Mouse (Mus musculus) gastrocnemius, adult 18-20 months (tissue): ENCODE data around the gene Psmc6. TPM values are rescaled to one million over a fixed set of nuclear protein-coding genes. Genes with fewer than 3 reads are reported as not detected.

Experiments used
- DNase-seq: peaks from one replicate; pipeline ENCODE4 v3.0.0; 2021; ENCODE audit warnings: low spot score
- long read RNA-seq, 2 experiments: library from polyadenylated mRNA; stranded (forward); transcript quantifications; one replicate each; pipeline ENCODE4 v2.0.0; 2021
- total RNA-seq, 2 experiments: library from RNA; stranded (reverse); gene quantifications; 2 replicates each; pipeline ENCODE4 v1.2.3; 2021

Psmc6 gene
- 100 to 1,000 TPM in 1 of 2 experiments, 10 to 100 TPM in 1; 93.0 to 100 TPM for total RNA-seq
- long read RNA-seq, experiment 1, transcript Psmc6-201 (14 exons, 2,234 nt): major isoform, 121 of 135 reads
- long read RNA-seq, experiment 1, partial matches to known transcripts: 5 of 135 reads
- long read RNA-seq, experiment 1, other reads (novel, unspliced or antisense): 9 of 135 reads
- long read RNA-seq, experiment 2, transcript Psmc6-201 (14 exons, 2,234 nt): major isoform, 119 of 126 reads
- long read RNA-seq, experiment 2, partial matches to known transcripts: 3 of 126 reads
- long read RNA-seq, experiment 2, other reads (novel, unspliced or antisense): 4 of 126 reads

DNA sequence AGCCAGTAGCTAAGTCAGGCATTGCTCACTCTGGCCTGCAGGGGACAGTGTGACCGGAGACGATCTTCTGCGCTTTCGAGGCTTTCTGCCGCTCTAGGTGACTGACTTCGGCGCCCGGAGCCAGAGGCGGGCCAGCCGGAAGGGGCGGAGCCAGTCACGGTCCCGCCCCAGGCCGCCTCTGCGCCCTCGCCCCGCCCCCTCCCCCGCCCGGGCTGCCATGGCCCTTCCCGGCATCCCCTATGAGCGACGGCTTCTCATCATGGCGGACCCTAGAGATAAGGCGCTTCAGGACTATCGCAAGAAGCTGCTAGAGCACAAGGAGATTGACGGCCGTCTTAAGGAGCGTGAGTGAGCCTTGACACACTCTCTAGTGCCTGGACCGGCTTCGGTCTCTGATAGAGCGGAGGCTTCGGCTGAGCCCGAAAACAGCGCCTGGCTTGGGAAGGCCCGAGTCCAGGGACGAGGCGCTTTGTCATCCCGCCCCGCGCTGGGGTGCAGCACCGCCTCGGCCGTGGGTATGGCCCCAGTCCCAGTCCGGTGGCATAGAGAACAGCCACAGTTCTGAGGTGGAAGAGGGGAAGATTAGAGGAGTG lies at the start of gene Psmc6:
TSS of gene Psmc6 (plus strand) at position 200 of the 593 bp plus-strand sequence.
- peak; percentile 91 for DNase-seq

DNA sequence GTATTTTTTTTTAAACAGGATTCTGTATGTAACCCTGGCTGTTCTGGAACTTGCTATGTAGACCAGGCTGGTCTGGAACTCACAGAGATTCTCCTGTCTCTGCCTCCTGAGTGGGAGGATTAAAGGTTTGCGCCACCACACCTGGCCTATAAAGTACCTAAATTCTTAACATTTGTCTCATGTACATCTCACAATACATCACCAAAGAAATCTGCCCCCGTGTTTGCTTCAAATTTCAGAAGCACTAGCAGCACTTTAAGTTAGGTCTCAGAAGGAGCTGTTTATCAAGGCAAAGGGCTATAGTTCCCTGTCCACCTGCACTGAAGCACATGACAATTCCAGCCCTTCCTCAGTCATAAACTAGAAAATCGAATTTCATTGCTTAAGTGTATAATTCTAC lies 47.5 kb upstream of the Psmc6 start:
- no peak for DNase-seq

DNA sequence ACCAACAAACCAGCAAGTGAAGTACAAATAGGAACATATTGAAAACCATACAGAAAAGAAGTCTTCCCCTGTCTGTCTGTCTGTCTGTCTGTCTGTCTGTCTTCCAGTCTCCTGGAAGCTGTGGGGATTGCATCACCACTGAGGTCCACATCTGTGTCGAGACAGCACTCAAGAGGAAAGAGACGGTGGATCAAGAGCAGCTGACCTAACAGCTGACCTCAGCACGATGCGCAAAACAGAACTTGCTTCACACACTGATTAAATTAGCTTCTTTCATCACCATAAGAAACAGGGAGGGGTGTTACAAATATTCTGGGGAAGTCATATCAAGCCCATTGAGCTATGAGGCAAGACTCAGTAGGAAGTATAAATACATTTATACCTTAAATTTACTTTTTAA lies 38.0 kb upstream of the Psmc6 start:
- no peak for DNase-seq

DNA sequence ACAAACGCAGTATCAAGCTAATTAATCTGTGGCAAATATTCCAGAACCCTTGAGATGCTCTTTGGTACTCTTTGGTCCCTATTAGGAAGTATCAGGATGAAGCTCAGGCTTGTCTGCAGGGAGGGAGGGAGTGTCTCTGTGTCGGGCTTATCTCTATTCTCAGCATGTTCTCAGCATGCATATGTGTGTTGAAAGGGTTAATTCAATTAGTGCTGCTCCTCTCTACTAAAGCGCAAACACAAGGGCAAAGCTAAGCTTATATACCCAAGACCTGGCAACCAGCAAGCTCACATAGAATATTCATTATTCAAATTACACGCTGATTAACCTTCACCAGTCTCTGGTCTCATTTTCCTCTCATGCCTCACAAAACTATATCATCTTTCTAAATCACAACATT lies 25.6 kb upstream of the Psmc6 start:
- no peak for DNase-seq

DNA sequence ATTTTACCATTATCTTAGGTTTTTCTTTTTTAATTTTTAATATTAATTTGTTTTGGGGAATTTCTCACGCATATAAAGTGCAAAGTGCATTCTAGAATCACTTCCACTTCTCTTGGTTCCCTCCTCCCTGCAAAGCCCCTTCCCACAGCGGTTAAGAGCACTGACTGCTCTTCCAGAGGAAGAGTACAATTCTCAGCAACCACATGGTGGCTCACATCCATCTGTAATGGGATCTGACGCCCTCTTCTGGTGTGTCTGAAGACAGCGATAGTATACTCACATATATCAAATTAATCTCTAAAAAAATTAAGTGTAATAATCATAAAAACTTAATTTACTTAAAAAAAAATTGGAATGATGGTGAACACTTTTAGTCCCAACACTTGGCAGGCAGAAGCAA lies 25.2 kb upstream of the Psmc6 start:
- DNase-seq: no peak

DNA sequence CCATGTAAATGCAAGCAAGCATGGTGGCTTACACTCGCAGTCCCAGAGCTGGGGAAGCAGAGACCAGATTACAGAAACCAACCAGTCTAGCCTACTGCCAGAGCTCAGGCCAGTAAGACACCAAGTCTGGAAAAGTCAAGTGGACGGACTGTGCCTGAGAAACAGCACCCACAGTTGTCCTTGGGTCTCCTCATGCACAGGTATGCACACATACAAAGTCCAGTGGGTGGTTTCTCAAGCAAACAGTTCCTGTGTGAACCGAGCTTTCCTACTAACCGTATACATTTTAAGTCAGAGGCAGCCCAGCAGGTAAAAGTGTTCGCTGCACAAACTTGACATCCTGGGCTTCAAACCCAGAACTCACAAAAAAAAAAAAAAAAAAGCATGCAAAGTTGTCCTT lies 23.7 kb upstream of the Psmc6 start:
- DNase-seq: no peak

DNA sequence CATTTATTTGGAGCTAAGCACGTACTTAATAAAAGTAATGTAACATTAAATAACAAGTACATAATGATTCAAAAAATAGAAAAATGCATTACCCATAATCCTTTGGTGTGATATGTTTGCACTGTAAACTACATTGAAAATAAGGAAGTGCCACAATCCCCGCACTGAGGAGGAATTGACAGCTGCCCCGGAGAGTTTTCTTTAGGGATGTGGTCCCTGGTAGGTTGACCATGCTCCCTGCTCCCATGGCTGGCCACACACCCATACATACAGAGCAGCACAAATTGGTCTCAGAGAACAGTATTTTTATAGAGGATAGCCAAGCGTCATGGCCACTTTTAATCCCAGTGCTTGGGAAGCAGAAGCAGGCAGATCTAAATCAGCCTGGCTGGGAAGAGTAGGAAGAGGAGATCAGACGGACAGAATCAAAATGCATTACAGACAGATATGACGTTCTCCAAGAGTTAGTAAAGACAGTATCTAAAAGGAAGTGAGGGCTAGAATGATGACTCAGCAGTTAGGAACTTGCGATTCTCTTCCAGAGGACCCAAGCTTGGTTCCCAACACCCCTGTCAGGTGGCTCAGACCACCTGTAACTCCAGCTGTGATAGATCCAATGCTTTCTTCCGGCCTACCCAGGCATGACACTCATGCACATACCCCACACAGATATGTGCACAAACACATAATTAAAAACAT lies 21.8 kb upstream of the Psmc6 start:
- DNase-seq: no peak

DNA sequence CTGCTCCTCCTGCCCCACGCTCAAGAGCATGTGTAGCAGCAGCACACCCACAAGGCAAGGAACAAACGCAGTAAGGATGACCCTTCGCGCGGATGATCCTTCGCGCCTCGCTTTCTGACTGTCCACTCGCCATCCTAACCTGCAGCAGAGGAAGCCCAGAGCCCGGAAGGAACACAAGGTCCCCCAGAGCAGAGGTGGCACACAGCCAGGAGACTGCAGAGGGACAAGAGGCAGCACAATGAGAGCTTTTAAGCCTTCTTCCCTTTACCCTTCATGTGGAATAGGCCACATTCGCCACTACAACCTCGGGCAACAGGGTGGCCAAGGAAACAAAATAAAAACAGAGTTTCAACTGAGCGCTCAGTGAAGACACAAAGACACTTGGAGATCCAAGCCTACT lies 19.9 kb upstream of the Psmc6 start:
- DNase-seq: no peak

DNA sequence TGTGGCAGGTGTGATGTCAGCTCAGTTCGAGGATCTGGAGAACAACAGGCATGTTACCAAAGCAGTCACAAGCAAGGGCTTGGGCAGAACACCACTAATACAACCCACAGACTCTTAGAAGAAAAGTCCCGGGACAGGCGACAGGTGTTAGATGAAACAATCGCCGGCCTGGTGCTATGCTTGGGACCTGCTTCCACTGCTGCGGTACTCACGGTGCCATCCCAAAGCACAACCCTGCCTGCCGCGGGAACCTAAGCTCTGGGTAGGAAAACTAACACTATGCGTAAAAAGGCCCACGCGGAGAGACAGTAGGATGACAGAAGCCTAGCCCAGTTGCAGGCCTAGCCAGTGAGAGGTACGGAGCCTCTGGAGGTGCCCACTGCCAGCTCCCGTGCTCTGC lies 19.5 kb upstream of the Psmc6 start:
- DNase-seq: no peak

DNA sequence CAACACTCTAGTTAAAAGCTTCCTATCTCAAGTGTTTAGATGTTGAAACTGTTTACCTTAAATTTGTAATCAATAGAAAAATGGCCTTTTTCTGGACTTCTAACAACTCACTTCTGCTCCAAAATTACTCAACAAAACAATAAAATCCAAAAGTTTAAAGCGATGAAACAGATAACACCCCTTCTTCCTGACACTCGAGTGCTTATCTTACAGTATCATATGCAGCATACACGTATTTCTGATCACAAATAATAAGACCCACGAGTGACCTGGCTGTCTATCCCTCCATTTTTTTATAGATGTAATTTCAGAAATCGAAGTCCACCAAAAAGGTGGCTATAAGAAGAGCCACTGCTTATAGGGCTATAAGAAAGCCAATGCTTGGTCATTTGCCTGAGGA lies 12.7 kb upstream of the Psmc6 start:
- no peak for DNase-seq

DNA sequence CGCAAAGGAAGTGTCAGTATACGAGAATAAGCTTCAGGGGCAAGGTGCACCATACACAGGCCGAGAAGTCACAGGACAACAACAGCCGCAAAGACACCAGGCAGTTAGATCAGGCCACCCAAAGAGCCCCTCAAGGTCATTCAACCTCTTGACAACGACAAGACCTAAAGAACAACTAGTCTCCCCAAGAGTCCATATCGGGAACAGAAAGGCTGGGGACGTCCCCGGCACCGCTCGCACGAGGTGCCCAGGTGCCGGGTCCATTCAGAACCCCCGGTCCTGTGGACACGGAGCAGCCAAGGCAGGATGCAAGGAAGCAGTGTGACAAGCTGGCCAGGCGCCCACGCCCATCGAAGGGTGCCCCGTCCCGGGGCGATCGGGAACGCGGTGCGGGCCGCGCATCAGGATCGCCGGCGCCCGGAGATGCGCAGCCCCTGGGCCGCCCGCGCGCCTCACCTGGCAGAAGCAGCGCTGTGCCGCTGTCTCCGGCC lies 11.6 kb upstream of the Psmc6 start:
- no peak for DNase-seq

DNA sequence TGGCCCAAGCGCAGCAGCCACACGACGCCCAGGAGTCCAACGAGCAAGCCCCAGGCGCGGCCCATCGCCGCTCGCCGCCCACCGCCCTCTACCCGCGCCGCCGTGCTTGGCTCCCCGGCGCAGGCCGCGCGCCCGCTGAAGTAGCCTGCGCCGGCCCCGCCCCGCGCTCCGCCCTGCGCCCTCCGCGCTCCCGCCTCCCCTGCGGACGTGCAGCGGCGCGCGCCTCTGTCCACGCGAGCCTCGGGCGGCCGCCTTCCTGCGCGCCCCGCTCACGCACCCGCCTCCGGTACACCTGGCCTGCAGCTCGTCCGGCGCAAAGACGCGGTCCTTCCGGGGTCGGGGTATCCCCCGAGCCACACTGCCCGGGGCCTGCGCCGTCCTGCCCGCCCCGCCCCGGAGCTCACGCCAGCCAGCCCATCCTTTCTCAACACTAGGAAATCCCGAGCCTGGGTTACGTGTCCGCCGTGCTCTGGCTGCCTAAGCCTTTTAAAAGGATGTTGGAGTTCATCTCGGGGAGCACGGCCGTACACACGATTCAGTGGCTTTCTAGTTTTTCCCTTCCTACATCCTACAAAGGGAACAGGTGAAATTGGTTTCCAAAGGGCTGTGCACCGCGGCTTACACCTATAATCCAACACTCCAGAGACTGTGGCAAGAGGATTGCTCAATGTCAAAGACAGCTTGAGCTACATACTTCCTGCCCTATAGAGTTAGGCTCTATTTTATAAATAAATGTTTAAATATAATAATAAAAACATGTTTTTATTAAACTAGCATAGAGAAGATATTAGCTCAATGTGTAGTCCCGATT lies 11.0 kb upstream of the Psmc6 start, which contains the start of gene Ero1l:
TSS of gene Ero1l (minus strand) at position 346 of the 811 bp plus-strand sequence.
- peak; percentile 67 for DNase-seq

DNA sequence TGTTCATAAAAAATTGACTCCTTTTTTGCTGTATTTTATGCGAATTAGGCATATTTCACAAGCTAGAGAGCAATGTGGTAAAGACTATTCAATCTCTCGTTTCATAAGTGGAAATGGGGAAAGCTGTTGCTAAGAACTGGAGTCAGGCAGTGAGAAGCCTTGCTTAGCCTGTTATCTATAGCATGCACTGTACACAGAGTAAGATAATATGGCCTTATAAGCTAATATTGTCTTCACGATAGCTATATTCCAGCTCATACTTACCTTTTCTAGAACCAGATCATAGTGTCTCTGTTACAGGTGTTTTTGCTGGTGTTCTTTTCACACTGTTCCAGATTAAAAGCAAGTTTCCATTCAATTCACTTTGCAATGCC lies 10.4 kb upstream of the Psmc6 start:
- DNase-seq: no peak

DNA sequence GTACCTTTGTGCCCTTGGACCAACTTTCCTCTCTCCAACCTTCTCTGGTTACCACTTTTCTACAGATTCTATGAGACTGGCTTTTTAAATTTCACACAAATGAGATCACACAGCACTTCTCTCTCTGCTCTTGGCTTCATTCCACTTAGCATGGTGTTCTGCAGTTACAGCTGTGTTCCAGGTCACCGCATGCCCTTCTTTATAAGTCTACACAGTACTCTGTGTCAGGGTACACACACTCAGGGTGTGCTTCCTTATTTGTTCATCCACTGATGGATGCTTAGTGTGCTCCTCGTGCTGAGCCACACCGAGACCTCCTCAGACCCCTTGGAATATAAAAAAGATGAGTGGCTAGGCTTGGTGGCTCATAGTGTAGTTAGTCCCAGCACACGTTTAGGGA lies 9.5 kb upstream of the Psmc6 start:
- DNase-seq: no peak

DNA sequence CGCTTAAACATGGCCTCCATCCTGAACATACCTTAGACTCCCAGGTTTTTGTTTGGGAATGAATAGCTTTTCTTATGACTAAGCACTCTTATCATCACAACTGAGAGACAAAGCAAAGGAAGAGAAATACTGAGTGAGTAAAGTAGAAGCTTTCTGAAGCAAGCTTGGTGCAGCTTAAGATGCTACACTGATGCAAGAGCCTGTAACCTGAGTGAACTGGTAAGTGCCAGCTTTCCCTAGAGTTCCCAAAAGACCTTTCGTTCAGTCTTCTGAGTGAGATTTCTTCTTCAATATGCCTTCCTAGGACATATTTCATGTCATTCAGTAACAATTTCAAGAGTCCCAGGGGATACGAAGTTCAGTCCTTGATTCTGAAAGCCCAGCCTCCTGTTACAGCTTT lies 8.5 kb upstream of the Psmc6 start:
- no peak for DNase-seq

DNA sequence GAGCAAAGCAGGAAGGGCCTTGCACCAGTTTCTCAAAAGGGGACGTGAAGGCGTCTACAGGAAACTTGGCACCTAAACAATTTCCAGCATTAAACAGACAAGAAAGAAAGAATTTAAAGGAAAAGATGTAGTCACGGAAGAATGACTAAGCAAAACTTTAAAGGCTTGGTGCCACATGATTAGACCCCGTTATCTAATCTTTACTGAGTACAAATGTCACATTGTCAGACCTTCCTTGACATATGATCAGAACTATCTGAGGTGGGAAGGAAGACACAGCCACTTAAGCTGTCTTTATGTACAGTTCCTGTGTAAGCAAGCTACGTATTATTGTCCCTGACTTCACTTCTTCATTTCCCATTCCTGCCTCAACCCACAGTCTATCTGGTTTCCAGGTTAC lies 8.0 kb upstream of the Psmc6 start:
- no peak for DNase-seq

DNA sequence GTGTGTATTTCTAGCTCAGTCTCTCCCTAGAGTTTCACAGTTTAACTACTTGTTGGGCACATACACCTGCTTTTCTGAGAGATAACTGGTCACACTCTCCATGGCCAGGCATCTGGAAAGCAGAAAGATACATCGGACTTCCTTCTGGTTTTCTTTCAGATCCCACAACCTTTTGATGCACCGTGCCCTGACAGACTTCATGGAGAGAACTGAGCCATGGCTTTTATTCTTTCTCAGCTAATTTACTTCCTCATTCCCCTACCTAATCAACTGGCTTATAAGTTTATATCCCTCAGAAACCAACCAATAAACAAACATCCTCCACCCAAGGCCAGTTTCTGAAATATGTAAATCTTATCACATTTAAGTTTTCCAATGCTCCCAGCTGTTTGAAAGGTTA lies 7.1 kb upstream of the Psmc6 start:
- no peak for DNase-seq

DNA sequence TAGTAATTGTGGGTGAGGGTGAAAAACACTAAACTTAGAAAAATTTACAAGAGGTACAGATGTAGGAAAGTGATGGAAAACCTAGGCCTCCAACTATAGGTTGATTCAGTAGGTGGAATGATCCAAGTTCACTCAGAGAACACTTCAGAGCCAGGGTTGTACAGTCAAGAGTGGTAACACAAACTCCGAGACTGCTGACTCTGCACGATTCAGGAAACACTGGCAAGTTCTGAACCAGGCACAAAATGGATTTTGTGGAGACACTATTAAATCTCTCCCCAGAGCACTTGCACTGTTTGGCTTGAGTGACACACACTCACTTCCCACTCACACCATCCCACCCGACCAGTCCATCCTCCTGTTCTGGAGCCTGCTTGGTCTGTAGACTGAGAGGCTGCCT lies 6.3 kb upstream of the Psmc6 start:
- DNase-seq: no peak

DNA sequence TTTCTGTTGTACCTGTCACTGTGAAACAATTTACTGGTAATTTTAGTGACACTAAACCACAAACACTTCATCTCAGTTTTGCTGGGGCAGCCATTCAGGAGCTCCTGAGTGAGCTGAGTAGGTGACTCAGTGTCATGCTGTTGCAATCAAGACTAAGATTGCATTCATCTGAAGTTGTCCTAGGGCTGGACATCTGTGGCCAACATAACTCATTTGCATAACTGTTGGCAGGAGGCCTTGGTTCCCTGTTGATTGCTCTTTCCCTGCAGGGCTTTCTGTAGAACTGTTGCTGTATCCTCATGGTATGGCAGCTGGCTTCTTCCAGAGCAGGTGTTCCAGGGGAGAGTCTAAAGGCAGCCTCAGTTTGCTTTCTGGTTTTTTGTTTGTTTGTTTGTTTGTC lies 4.1 kb upstream of the Psmc6 start:
- DNase-seq: no peak

DNA sequence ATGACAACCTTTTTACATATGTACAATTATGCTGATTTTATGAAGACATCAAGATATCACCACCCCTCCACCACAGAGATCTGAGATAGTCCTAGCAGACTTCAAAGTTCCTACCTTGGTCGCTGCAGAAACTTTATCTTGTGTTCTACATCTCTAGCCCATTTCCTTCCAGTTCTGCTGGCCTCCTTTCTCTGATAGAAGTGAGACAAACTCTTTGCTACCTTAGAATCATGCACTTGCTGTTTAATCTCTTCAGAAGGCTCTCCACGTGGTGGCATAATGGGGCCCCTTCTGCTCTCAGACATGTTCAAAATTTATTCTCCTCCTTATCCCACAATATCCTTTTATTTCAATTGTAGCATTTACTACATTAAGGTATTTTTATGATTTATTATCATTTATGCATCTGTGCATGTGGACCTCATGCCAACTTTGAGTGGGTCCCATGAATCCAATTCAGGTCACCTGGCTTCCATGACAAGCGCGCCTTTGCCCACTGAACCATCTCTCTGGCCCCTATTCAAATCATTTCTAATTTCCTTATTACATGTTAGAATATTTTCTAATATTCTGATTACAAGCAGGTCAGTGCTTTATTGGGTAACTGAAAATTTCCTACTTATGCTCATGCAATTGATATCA lies 1.4 kb upstream of the Psmc6 start:
- no peak for DNase-seq

DNA sequence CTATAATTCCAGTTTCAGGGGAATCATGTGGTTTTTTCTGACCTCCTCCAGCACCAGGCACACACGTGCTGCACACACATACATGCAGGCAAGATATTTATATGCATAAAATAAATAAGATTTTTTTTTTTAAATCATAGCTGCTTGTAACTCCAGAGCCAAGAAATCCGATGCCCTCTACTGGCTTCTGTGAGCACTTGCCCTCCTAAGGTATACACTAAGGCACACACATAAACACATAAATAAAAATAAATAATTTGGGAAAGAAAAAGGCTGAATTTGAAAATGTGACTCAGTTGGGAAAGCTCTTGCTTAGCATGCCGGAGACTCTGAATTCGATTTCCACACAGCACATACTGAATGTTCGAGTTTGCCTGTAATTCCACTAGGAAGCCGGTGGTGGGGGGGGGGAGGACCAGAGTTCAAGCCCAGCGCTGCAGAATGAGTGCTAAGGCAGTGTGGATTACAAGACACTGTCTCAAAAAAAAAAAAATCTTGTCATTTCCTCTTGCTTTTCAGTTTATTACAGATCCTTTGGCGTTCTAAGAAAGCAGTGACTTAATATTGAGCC lies 485 bp upstream of the Psmc6 start:
- DNase-seq: no peak
